Mouse (Mus musculus): ENCODE data around the gene Celf2. TPM values are rescaled to one million over a fixed set of nuclear protein-coding genes. Genes with fewer than 3 reads are reported as not detected.

The Celf2 gene
- total RNA-seq, 2 experiments from 2014 or later: 33.3 to 58.2 TPM

- no peak for DNase-seq (ENCODE audit: low spot score in 2 of 2)
Measured at GRCm38 (mm10) chr2:6523924-6524300, 985.5 kb downstream of the Celf2 start.

GRCm38 (mm10) chr2:6523261-6523923 is 986.0 kb downstream of the Celf2 start:
- no peak for DNase-seq (ENCODE audit: low spot score in 2 of 2)

- no peak for DNase-seq (ENCODE audit: low spot score in 2 of 2)
Measured at GRCm38 (mm10) chr2:6522411-6522810, 987.0 kb downstream of the Celf2 start.

GRCm38 (mm10) chr2:6513176-6513575 is 996.2 kb downstream of the Celf2 start:
- DNase-seq (ENCODE audit: low spot score in 2 of 2): no peak

- DNase-seq (ENCODE audit: low spot score in 2 of 2): no peak
Measured at GRCm38 (mm10) chr2:6507071-6507470, 1002.3 kb downstream of the Celf2 start.

- DNase-seq (ENCODE audit: low spot score in 2 of 2): no peak
Measured at GRCm38 (mm10) chr2:6505979-6506811, 1003.2 kb downstream of the Celf2 start.

GRCm38 (mm10) chr2:6505531-6505930 is 1003.8 kb downstream of the Celf2 start:
- DNase-seq (ENCODE audit: low spot score in 2 of 2): no peak

- DNase-seq (ENCODE audit: low spot score in 2 of 2): no peak
Measured at GRCm38 (mm10) chr2:6498101-6498500, 1011.3 kb downstream of the Celf2 start.

GRCm38 (mm10) chr2:6497636-6498035 is 1011.7 kb downstream of the Celf2 start:
- no peak for DNase-seq (ENCODE audit: low spot score in 2 of 2)

GRCm38 (mm10) chr2:6493886-6494285 is 1015.5 kb downstream of the Celf2 start:
- no peak for DNase-seq (ENCODE audit: low spot score in 2 of 2)

GRCm38 (mm10) chr2:6490870-6491269 is 1018.5 kb downstream of the Celf2 start:
- DNase-seq (ENCODE audit: low spot score in 2 of 2): no peak

GRCm38 (mm10) chr2:6490076-6490475 is 1019.3 kb downstream of the Celf2 start:
- no peak for DNase-seq (ENCODE audit: low spot score in 2 of 2)
